Mouse (Mus musculus): ENCODE results near the gene Scgb1c1.
A peak's percentile ranks its signal among the peaks of the same experiment; 100 is the strongest.

Gene Scgb1c1

DNA sequence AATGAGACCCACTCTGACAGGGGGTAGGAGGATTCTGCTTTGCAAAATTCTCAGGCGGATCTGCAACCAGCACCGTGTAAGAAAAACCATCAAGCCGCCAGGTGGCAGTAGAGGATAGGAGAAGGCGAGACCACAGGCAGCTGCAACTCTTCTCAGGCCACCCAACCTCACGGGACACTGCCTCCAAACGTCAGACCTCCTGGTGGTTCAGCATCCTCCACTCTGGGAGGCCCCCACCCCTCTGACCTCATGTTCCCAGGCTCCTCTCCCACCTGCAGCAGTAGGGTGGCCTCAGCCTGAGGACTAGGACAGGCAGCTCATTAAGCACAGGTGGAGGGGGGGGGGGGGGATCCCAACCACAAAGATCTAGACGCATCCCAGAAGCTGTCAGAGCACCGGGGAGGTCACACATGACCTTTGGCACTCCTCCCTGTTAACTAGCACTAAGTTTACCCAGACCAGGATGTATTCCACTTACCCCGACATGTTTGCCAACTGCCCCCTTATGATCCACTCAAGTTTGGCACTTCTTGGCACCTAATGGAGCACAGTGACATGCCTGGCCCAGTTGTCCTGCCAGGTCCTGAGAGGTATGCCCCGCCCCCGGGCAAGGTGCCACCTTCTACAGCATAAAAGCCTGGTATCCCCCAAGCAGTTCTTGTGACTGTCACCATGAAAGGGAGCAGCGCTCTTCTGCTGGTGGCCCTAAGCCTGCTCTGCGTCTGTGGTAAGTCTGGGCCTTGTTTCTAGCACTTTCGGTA is at the start of gene Scgb1c1:
Gene Scgb1c1, plus strand, starts transcription at position 643 of the 761 bp plus-strand sequence.
- peak; percentile 91 for DNase-seq

DNA sequence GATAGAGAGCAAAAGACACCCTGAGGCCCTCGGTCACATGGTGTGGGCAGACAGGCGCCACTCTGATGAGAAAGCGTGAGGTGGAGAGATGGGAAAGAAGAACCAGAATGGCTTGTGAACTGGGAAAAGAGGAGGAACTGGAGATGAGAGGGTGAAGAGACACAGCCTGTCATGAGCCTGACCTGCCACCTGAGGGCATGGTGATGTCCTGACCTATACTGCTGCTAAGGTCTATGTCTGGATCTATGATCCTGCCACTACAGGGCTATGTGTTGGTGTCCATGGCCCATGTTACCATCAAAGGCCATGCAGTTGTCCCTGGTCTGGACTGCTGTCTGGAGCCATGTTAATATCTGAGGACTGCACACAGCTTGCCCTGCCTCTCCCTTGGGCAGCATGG is 47.7 kb upstream of the Scgb1c1 start:
- no peak for DNase-seq

DNA sequence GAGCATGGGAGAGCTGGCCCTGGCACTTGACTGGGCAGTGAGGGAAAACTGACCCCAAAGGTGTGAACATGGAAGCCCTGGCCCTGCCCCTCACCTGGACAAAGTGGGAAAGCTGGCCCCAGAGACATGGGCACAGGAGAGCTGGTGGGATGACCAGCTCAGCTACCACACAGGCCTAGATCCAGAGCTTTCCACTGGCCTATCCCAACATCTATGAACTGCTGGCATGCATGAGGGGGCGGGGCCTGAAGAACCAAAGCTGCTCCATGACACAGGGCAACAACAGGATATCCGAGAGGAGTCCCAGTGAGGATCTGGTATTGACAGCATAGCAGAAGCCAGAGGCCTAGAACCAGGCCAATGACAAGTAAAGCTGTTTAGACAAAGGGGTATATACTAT is 47.1 kb upstream of the Scgb1c1 start:
- DNase-seq, result no peak

- DNase-seq, result no peak
Measured at GRCm38 (mm10) chr7:140802629-140803028, 42.7 kb upstream of the Scgb1c1 start.

DNA sequence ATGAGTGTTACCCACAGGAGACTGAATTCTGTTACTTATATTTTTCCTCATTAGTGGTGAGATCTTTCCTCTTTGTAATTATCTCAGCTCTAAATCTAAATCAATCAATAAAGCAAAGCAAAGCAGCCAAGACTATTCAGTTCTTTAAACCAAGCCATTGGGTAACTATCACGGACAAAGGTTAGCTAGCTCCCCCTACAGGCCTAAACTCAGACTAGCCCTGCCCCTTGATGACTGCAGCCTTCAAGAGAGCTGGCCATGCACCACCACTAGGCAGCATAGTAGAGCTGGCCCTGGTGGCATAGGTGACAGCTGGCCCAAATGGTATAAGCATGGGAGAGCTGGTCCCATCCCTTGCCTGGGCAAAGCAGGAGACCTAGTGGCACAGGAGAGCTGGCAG is 39.6 kb upstream of the Scgb1c1 start:
- DNase-seq, result peak; percentile 34

- no peak for DNase-seq
Measured at GRCm38 (mm10) chr7:140810496-140810895, 34.9 kb upstream of the Scgb1c1 start.

GRCm38 (mm10) chr7:140811714-140812113 is 33.6 kb upstream of the Scgb1c1 start:
- DNase-seq, result no peak

DNA sequence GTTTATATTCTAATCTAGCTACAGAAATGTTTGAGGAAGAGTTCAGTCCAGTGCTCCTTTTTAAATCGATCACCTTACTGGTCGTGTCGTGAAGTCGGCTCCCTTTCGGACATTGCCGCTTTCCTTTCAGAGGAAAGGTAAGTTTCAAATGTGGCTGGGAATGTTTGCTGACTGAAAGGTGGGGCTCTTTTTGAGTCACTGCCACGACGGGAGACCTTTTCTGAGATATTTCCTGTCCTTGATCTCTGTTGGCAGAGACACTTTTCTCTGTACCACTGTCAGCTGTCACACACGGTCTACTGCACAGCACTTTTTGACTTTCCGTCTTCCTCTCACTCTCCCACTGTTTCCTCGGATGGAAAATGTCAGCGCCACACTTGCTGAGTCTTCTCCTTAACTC is 32.5 kb upstream of the Scgb1c1 start:
- no peak for DNase-seq

- peak; percentile 20 for DNase-seq
Measured at GRCm38 (mm10) chr7:140820173-140820572, 25.2 kb upstream of the Scgb1c1 start.

GRCm38 (mm10) chr7:140821305-140821652 is 24.1 kb upstream of the Scgb1c1 start:
- DNase-seq, result no peak

DNA sequence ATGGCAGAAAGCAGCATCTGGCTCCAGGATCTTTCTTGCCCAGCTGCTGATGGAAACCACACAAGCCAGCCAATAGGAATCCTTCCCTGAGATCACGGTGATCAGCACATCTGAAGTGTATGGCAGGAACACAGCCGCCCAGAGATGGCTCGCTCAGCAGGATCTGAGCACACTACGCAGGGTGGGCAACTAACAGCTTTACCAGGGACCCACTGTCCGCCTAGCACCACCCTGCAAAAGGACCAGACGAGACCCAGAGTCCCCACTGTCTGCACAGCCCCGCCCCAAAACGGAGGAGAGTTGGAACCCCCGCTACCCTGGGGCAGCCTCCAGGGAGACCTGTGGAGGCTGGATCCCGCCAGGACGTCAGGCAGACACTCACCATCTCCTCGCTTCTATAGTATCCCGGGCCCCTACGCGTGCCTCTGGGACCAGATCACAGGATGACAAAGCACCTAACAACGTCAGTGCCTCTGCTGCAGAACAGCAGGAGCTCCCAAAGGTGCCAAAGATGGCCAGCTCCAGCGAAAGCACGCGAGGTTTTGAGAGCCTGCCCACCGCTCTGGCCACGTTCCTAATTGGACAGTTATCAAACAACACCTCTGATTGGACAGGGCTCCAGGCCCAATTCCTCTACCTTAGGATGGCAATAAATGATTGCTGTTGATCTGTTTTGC is 23.6 kb upstream of the Scgb1c1 start, which contains the start of gene Zfp941:
Gene Zfp941, minus strand, starts transcription at position 526 of the 677 bp plus-strand sequence.
- DNase-seq, result peak; percentile 80

DNA sequence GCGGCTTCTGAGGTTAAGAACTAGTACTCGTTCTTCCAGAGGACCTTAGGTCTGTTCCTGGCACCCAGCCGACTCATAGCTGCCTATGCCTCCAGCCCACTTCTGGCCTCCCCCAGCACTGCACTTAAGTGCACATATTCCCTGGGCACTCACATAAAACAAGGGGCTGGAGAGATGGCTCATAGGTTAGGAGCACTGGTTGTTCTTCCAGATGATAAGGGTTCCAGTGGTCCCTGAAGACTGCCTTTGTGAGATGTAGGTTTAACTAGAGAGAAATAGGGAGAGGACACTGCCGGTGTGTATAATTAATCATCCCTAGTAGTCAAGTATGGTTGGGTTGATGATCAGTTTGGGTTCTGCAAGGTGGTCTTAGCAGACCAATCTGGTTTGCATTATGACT is 22.6 kb upstream of the Scgb1c1 start:
- no peak for DNase-seq

GRCm38 (mm10) chr7:140828171-140828881 is 17.0 kb upstream of the Scgb1c1 start:
- peak; percentile 51 for DNase-seq

GRCm38 (mm10) chr7:140831447-140831846 is 13.9 kb upstream of the Scgb1c1 start:
- DNase-seq, result no peak

GRCm38 (mm10) chr7:140833341-140833740 is 12.0 kb upstream of the Scgb1c1 start:
- DNase-seq, result no peak

DNA sequence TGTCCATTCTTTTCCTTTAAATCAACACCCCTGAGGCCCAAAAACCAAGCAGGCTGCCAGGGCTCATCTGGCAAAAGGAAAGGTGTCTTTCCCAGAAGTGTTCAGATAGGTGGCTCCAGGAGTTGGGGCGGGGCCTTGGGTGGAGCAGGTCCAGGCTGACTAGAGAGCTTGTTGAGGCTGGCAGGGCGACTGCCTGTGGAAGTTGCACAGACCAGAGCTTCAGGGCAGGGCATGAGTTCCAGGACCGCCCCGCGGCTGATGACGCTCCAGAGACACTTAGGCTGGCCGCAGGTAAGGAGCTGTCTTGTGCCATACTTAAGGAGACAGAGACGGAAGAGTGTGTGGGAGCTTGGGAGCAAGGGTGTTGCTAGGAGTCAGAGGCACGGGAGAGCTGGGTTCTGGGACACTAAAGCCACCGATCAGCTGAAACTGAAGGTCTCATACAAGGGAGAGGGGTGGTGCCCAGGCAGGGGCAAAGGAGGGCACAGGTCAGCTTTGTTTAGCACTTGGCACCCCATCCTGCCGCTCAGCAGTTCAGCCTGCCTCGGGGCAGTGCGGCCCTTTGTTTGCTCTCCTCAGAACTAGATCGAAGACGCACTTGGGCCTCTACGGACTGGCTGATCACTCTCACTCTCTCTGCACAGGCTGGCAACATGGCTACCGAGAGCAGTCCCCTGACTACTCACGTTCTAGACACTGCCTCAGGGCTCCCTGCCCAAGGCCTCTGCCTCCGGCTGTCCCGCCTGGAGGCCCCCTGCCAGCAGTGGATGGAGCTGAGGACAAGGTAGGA is 10.2 kb upstream of the Scgb1c1 start, which contains the start of gene Urah:
Gene Urah, plus strand, starts transcription at position 51 of the 790 bp plus-strand sequence.
- DNase-seq, result no peak

DNA sequence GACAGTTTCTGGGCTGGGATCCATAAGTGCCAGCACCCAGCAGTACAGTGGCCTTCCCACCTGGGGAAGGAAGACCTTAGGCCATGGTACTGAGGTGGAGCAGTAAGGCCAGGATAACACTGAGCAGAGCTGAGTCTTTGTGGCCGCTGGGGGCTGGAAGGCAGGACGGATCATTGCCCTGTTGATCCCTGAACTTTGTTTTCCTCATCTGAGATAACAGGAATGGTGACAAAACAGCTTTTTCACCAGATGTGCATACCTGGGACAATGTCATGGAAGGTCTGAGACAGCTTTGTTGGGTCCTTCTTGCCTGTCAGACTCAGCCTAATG is 9.6 kb upstream of the Scgb1c1 start:
- no peak for DNase-seq

DNA sequence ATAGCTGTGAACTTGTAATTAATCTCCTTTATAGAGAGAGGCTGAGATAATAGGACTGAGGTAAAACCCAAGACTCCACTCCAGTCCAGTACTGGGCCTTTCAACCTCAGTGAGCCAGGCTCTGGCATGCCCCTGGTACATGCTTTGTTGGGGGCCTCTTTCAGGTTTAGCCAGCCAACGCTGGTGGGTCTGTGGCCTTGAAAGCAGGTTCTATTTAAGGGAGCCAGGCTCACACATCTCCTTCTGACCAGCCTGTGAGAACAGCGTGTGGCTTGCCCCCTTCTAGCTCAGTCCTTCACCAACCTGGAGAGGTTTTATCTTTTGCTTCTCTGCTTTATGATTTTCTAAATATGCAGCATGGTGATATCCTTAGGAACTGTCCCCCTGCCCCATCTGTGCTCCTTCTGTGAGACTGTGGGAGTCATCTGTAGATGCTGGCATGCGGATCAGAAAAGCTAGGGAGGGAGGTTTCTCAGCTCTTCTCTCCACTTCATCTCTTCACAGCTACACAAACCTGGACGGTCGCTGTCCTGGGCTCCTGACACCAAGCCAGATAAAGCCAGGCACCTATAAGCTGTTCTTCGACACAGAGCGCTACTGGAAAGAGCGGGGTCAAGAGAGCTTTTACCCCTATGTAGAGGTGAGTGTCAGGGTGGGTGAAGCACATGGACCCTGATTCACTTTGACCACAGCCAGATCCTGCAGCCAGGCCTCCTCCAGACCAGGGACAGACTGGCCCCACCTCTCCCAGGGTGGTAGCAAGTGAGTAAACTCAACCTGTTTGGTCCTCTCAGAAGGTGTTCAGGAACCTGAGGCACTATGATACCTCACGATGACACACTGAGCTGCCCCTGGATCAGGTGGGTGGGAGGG is 8.9 kb upstream of the Scgb1c1 start:
- no peak for DNase-seq

DNA sequence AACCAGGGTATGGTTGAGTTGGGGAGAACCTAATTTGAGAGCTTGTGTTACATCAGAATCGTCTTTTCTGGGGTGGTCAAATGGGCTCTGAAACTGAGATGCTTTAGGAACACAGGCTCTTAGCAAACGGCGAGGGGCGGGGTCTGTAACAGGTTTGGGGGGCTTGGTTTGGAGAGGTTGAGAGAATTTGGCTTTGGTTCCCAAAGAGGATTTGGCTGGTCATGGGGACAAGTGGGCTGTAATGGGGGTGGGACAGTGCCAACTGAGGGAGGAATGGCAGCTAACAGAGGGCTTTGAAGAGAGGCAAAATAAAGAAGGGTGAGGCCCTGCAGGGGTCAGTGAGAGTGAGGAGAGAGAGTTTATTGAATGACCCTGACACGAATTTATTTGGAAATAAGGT is 5.8 kb upstream of the Scgb1c1 start:
- DNase-seq, result no peak

DNA sequence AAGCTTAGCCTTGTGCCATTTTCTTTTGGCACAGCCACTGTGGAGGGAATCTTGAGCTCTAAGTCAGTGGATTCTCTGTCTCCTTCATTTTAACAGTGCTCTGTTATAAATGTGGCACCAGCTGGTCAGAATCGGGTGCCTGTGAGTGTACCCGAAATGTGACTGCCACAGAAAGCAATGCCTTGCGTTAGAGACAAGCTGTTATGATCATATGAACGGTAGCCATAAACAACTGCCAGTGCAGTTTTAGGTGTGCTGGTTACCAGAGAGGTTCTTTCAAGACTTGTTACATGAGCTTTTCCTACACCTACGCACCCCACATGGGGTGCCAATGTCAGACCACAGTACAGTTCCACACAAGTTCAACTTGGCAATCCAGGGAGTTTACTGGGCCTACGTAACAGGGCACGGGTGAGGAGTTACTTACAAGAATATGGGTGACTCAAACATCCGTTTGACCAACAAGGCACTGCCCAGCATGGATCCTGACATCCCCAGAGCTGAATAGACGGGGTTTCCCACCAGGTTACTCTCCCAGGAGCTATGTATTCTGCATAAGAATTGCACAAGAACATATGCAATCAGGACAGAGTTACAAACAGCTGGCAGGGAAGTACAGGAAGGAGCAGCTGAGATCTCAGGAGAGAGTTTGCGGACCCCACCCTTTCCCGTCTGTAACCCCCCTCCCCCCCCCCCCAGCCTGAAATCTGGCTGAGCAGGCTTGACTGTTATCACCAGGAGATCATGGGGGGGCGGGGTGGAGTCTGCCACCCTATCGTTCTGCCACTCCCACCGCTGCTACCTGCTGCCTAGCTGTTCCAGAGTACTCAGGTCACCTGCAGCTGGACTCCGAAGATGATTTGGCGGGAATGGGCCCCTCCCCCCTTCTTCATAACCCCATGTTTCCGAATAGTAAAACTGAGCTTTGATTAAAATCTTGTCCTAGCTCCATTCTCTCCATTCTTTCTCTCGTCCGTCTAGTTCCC is 4.3 kb upstream of the Scgb1c1 start:
- no peak for DNase-seq

DNA sequence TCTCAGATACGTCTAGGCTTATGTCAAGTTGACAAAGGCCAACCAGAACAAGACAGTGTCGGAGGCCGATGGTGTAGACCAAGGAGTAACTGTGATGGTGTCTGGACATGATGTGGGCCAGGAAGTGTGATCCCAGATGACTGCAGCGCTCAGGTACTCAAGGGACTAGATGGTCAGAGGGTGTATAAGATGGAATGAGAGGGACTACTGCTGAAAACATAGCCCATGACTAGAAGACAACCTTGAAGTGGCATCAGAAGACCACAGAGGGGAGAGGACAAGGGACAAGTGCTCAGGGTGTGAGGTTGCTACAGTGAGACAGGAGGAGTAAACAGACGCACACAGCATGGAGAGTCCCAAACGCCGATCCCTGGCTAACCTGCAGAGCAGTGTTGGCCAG is 1.5 kb upstream of the Scgb1c1 start:
- no peak for DNase-seq

All from retina, postnatal 1 day (tissue).